Mouse (Mus musculus): ENCODE measurements around the gene Gm10912. TPM values are rescaled to one million over a fixed set of nuclear protein-coding genes. Genes with fewer than 3 reads are reported as not detected.

Gm10912 gene
- polyA plus RNA-seq, 1 experiment from 2014 or later, result not detected

GRCm38 (mm10) chr2:104114898-104115297 is 49.3 kb downstream of the Gm10912 start:
- 83% methylated on average over 3 of the region's 3 CpGs for WGBS

More at GRCm38 (mm10) chr2:104114898-104115297, 49.3 kb downstream of the Gm10912 start:
- Histone ChIP-seq H3K27ac (ENCODE audit: low read depth) (no peak overlapping the region), H3K4me2 (ENCODE audit: low read length) (no peak overlapping the region), H3K36me3 (ENCODE audit: control insufficient read depth, insufficient read depth, low read length) (no peaks in the 10 kb centered on the region; the same call in 1 of the 2 replicates), H3K9me3 (ENCODE audit: control insufficient read depth, low read length) (no peaks in the 10 kb centered on the region), H3K9ac (ENCODE audit: low read length) (no peak overlapping the region), H3K4me1 (replicated peaks; ENCODE audit: control insufficient read depth, insufficient read depth, low read length) (no peaks in the 10 kb centered on the region), H3K27me3 (replicated peaks; ENCODE audit: control insufficient read depth, insufficient read depth, low read length) (no peaks in the 10 kb centered on the region), H3K4me3 (ENCODE audit: low read depth, low read length) (no peak overlapping the region)
- DNase-seq (ENCODE audit: low spot score) (no peak), ATAC-seq (replicated peaks; ENCODE audit: low FRiP score, low TSS enrichment, low read depth) (no peak)

Other genes with a start within 250 kb of the Gm10912 start
- gene Lmo2, start 107.8 kb upstream of the Gm10912 start, polyA plus RNA-seq (2014; fragmentation: Nextera tagmentation; extraction: Ambion mirVana), result 16.3 and 17.6 TPM in 2 replicates
- gene Fbxo3, start 38.1 kb upstream of the Gm10912 start, polyA plus RNA-seq (2014; fragmentation: Nextera tagmentation; extraction: Ambion mirVana), result 49.6 and 53.4 TPM in 2 replicates
- 1.9 and 2.1 TPM in 2 replicates for gene 4931422A03Rik, start 37.5 kb upstream of the Gm10912 start, polyA plus RNA-seq (2014; fragmentation: Nextera tagmentation; extraction: Ambion mirVana)
- gene Gm10799, start 2.7 kb downstream of the Gm10912 start, polyA plus RNA-seq (2014; fragmentation: Nextera tagmentation; extraction: Ambion mirVana), result not detected in 2 replicates
- gene Cd59b, start 4.0 kb downstream of the Gm10912 start, polyA plus RNA-seq (2014; fragmentation: Nextera tagmentation; extraction: Ambion mirVana), result 3.8 and 5.1 TPM in 2 replicates
- gene Cd59a, start 30.0 kb downstream of the Gm10912 start, polyA plus RNA-seq (2014; fragmentation: Nextera tagmentation; extraction: Ambion mirVana), result 27.1 and 28.9 TPM in 2 replicates
- not detected in 2 replicates for gene A930018P22Rik, start 56.9 kb downstream of the Gm10912 start, polyA plus RNA-seq (2014; fragmentation: Nextera tagmentation; extraction: Ambion mirVana)